Mouse (Mus musculus) urinary bladder, postnatal 36 days (tissue): ENCODE results near the gene Slc4a11.
A peak's percentile ranks its signal among the peaks of the same experiment; 100 is the strongest.

Experiments
- DNase-seq, 2 experiments: peaks; one replicate each; pipeline ENCODE4 v3.0.0; 2022; ENCODE audit warnings: low spot score in 2 of 2, mixed read lengths in 1 of 2

Gene Slc4a11

GRCm38 (mm10) chr2:130697153-130697810 is at the start of gene Slc4a11:
Gene Slc4a11 (minus strand): TSS chr2:130697519.
- DNase-seq, result peak; percentile 32 to 60

GRCm38 (mm10) chr2:130743576-130743975 is 46.3 kb upstream of the Slc4a11 start:
- no peak for DNase-seq

GRCm38 (mm10) chr2:130740096-130740495 is 42.8 kb upstream of the Slc4a11 start:
- DNase-seq, result no peak

GRCm38 (mm10) chr2:130738019-130738418 is 40.7 kb upstream of the Slc4a11 start:
- no peak for DNase-seq

GRCm38 (mm10) chr2:130735281-130735680 is 38.0 kb upstream of the Slc4a11 start:
- DNase-seq, result no peak

- no peak for DNase-seq
Observed at GRCm38 (mm10) chr2:130733444-130733843, 36.1 kb upstream of the Slc4a11 start.

- no peak for DNase-seq
Observed at GRCm38 (mm10) chr2:130731855-130732254, 34.5 kb upstream of the Slc4a11 start.

GRCm38 (mm10) chr2:130730746-130731145 is 33.4 kb upstream of the Slc4a11 start:
- no peak for DNase-seq

GRCm38 (mm10) chr2:130728906-130729585 is 31.7 kb upstream of the Slc4a11 start:
- no peak for DNase-seq

- DNase-seq, result no peak
Observed at GRCm38 (mm10) chr2:130727752-130728151, 30.4 kb upstream of the Slc4a11 start.

- DNase-seq, result no peak
Observed at GRCm38 (mm10) chr2:130724369-130724768, 27.1 kb upstream of the Slc4a11 start.

- DNase-seq, result no peak
Observed at GRCm38 (mm10) chr2:130717951-130718350, 20.6 kb upstream of the Slc4a11 start.

- DNase-seq, result no peak
Observed at GRCm38 (mm10) chr2:130707057-130707456, 9.7 kb upstream of the Slc4a11 start.

GRCm38 (mm10) chr2:130706602-130707001 is 9.3 kb upstream of the Slc4a11 start:
- no peak for DNase-seq

- no peak for DNase-seq
Observed at GRCm38 (mm10) chr2:130705178-130705577, 7.9 kb upstream of the Slc4a11 start.

- DNase-seq, result no peak
Observed at GRCm38 (mm10) chr2:130704040-130705001, 7.0 kb upstream of the Slc4a11 start.

- DNase-seq, result no peak
Observed at GRCm38 (mm10) chr2:130697821-130698266, 525 bp upstream of the Slc4a11 start.

GRCm38 (mm10) chr2:130696700-130697152 is 593 bp downstream of the Slc4a11 start:
- DNase-seq, result peak in 1 of 2 experiments; percentile 15

GRCm38 (mm10) chr2:130693563-130693962 is 3.8 kb downstream of the Slc4a11 start:
- no peak for DNase-seq

- DNase-seq, result no peak
Observed at GRCm38 (mm10) chr2:130689011-130689410, 8.3 kb downstream of the Slc4a11 start.

- no peak for DNase-seq
Observed at GRCm38 (mm10) chr2:130685426-130685825, 11.9 kb downstream of the Slc4a11 start.

GRCm38 (mm10) chr2:130681531-130681930 is 15.8 kb downstream of the Slc4a11 start:
- no peak for DNase-seq
